Mouse (Mus musculus) forebrain, embryonic 10.5 days (tissue): ENCODE measurements at regions not wholly inside any gene's neighbourhood (a gene's known extent, or its start where the extent isn't known, plus 50 kb on each side); places are given as distances from the start of the nearest gene placed in this dataset.

ENCODE experiments used
- DNase-seq: peaks from one replicate; pipeline ENCODE4 v3.0.0-alpha.2; 2017; ENCODE audit warnings: low spot score; ENCODE audit errors: extremely low spot score
- H3K27ac ChIP-seq: fragments of 300-500 bp; sonication (generic); 2 replicates; pipeline ENCODE4 v1.5.1; 2016; ENCODE audit warnings: mild to moderate bottlenecking
- H3K27me3 ChIP-seq: fragments of 300-500 bp; sonication (generic); 2 replicates; pipeline ENCODE4 v1.6.1; 2016; ENCODE audit warnings: mild to moderate bottlenecking; ENCODE audit not compliant: poor library complexity, severe bottlenecking
- H3K36me3 ChIP-seq: fragments of 300-500 bp; sonication (generic); replicated peaks from 2 replicates; pipeline ENCODE4 v1.6.1; 2016; ENCODE audit warnings: mild to moderate bottlenecking, moderate library complexity
- H3K4me1 ChIP-seq: fragments of 300-500 bp; sonication (generic); 2 replicates; pipeline ENCODE4 v1.6.1; 2016
- H3K4me3 ChIP-seq: fragments of 300-500 bp; sonication (generic); 2 replicates; pipeline ENCODE4 v1.5.1; 2016; ENCODE audit warnings: mild to moderate bottlenecking, moderate library complexity
- H3K9me3 ChIP-seq: fragments of 300-500 bp; sonication (generic); 2 replicates; pipeline ENCODE4 v1.6.1; 2016; ENCODE audit warnings: mild to moderate bottlenecking, moderate library complexity
- WGBS: fragments of 180-500 bp; shearing (Covaris S2); methylation state at CpG from one replicate; pipeline ENCODE4 v1.1.7; 2016; 5-methylcytosine and 5-hydroxymethylcytosine counted together

- H3K27ac ChIP-seq = no peak overlapping the region
- H3K9me3 ChIP-seq = no peaks in the 10 kb centered on the region
- no peaks in the 10 kb centered on the region for H3K27me3 ChIP-seq
- 80% methylated on average over 6 of the region's 6 CpGs for WGBS
- no peak overlapping the region for H3K4me3 ChIP-seq
- DNase-seq = no peak
- no peaks in the 10 kb centered on the region for H3K36me3 ChIP-seq
- no peaks in the 10 kb centered on the region for H3K4me1 ChIP-seq
Measured at GRCm38 (mm10) chr10:16994526-16994925, 728.5 kb upstream of the Cited2 start.

DNA sequence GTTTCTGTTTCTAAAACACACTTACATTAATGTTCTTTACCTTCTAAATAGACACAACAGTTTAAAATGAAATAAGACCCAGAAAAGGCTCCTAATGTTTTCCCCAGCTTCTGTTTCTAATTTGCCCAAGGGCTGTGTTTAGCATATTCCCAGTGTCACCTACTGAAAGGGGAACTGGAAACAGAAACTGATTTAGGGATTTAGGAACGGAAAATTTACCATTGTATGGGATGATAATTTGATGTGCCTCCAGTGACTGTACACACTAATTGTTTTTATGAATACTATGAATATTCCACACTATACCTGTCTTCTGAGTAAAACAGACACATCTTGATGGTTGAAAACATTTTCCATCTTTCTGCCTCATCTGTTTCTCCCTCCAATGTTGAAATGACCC, 728.0 kb upstream of the Cited2 start:
- H3K36me3 ChIP-seq = no peaks in the 10 kb centered on the region
- no peaks in the 10 kb centered on the region for H3K27me3 ChIP-seq
- no peaks in the 10 kb centered on the region for H3K4me1 ChIP-seq
- no peak overlapping the region for H3K27ac ChIP-seq
- no peak for DNase-seq
- WGBS = 49% methylated on average over 1 of the region's 1 CpGs
- H3K9me3 ChIP-seq = no peaks in the 10 kb centered on the region
- H3K4me3 ChIP-seq = no peak overlapping the region

DNA sequence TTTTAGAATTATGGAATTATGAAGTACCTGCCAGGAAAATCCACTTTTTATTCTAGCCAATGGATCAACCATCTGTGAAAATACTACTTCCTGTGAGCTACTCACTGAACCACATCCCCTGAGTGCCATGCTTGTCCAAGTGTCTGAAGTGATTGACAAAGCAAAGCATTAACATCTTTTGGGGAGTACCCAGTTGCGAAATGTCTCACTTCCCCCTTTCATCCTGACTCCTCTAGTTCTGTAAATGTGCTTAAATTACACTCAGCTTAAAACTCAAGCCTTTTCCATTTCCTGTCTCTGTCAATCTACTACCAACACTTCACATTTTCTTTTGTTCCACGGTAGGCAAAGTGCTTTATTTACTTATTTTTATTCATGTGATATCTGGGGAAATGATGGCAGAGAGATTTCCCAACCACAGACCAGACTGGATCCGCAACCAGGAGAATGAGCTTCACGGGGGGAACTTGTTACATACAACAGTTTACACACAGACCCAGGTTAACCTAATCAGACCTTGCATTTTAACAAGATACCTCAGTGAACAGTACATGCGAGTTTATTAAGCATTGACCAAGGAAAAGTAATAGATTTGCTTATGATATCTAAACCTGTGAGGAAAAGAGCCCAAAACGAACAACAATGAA, 726.1 kb upstream of the Cited2 start:
- no peak overlapping the region for H3K4me3 ChIP-seq
- H3K27me3 ChIP-seq = no peaks in the 10 kb centered on the region
- WGBS = 88% methylated on average over 6 of the region's 6 CpGs
- no peaks in the 10 kb centered on the region for H3K4me1 ChIP-seq
- no peak for DNase-seq
- no peak overlapping the region for H3K27ac ChIP-seq
- H3K9me3 ChIP-seq = no peaks in the 10 kb centered on the region
- no peaks in the 10 kb centered on the region for H3K36me3 ChIP-seq

GRCm38 (mm10) chr10:17001320-17001719, 721.7 kb upstream of the Cited2 start:
- Histone ChIP-seq H3K4me3 (no peak overlapping the region), H3K9me3 (no peaks in the 10 kb centered on the region), H3K4me1 (no peaks in the 10 kb centered on the region), H3K36me3 (no peaks in the 10 kb centered on the region), H3K27ac (no peak overlapping the region), H3K27me3 (no peaks in the 10 kb centered on the region)
- 82% methylated on average over 8 of the region's 8 CpGs for WGBS
- DNase-seq = no peak

DNA sequence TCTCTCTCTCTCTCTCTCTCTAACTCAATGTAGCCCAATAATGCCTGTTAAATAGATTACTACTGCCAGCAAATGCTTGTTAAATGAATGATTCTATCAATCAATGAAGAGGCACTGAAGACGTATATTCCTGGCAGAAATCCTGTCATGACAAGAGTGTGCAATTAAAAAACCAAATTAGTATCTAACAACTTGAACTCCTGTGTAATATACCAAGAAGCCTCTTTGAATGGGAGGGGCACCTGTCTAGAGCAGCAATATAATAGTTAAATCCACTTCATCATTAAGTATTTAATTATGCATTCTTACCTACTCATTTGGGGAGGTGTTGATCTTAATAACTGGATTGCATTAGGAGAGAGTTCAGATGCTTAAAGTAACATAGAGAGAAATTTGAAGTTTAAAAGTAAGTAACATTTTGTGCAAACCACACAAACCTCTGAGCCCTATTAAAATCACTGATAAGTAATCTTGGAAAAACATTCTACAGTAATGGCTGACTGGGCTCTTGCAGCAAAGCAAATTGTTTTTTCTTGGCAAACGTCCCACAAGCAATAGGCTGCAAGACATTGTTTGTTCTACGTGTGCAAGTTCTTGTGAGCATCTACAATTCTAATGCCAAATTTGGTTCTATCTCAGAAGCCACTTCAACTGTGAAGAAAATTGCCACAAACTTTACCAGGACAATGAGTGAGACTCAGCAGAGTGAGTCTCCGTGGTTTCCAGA, 719.7 kb upstream of the Cited2 start:
- no peaks in the 10 kb centered on the region for H3K4me1 ChIP-seq
- no peaks in the 10 kb centered on the region for H3K36me3 ChIP-seq
- no peak overlapping the region for H3K4me3 ChIP-seq
- WGBS = 86% methylated on average over 4 of the region's 4 CpGs
- H3K27ac ChIP-seq = no peak overlapping the region
- H3K27me3 ChIP-seq = no peaks in the 10 kb centered on the region
- H3K9me3 ChIP-seq = no peaks in the 10 kb centered on the region
- DNase-seq = no peak

DNA sequence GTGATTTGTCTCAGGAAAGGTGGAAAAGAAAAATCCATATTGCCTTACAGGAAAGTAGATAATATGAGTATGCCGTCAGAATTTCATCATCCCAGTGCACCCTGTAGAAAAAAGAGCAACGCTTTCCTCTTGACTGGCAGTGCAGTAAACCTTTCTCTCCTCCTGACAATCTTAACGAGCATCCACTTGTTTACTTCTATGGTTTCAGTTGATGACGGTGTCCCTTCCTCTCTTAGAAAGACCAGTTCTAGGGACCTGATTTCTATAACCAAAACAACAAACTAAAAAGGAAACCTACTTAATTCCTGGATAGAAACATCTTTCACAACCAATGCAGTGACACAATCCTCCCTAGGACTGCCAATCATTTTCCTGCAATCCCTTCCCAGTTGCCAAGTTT, 714.3 kb upstream of the Cited2 start:
- H3K4me1 ChIP-seq = no peaks in the 10 kb centered on the region
- H3K36me3 ChIP-seq = no peaks in the 10 kb centered on the region
- whole genome bisulfite sequencing = 81% methylated on average over 4 of the region's 4 CpGs
- H3K4me3 ChIP-seq = no peak overlapping the region
- H3K27ac ChIP-seq = no peak overlapping the region
- H3K27me3 ChIP-seq = no peaks in the 10 kb centered on the region
- no peaks in the 10 kb centered on the region for H3K9me3 ChIP-seq
- DNase-seq = no peak

GRCm38 (mm10) chr10:17010047-17010446, 713.0 kb upstream of the Cited2 start:
- 89% methylated on average over 3 of the region's 3 CpGs for WGBS
- Histone ChIP-seq H3K27me3 (no peaks in the 10 kb centered on the region), H3K4me1 (no peaks in the 10 kb centered on the region), H3K27ac (no peak overlapping the region), H3K36me3 (no peaks in the 10 kb centered on the region), H3K9me3 (no peaks in the 10 kb centered on the region), H3K4me3 (no peak overlapping the region)
- DNase-seq = no peak

DNA sequence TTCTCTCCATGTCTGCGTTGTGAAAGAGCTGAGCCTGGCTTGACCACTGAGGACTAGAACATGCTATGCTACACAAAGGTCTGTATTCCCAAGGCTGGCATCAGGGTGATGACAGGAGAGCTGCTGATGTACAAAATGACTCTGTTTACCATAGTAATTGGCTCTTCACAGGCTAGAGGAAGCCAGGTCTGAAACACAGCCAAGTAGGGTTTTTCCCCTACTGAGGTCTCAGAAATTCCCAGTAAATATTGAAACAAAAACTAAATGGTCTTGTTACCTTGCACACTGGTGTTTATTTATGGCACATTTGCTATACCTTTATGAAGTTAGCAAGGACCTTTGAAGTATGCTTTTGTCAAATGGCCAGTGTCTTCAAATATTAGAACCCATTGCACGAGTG, 711.1 kb upstream of the Cited2 start:
- no peak for DNase-seq
- Histone ChIP-seq H3K27ac (no peak overlapping the region), H3K27me3 (no peaks in the 10 kb centered on the region), H3K9me3 (no peaks in the 10 kb centered on the region), H3K4me1 (no peaks in the 10 kb centered on the region), H3K36me3 (no peaks in the 10 kb centered on the region), H3K4me3 (no peak overlapping the region)
- WGBS = 94% methylated on average over 2 of the region's 2 CpGs

GRCm38 (mm10) chr10:17012541-17012975, 710.5 kb upstream of the Cited2 start:
- WGBS = 72% methylated on average over 3 of the region's 3 CpGs

DNA sequence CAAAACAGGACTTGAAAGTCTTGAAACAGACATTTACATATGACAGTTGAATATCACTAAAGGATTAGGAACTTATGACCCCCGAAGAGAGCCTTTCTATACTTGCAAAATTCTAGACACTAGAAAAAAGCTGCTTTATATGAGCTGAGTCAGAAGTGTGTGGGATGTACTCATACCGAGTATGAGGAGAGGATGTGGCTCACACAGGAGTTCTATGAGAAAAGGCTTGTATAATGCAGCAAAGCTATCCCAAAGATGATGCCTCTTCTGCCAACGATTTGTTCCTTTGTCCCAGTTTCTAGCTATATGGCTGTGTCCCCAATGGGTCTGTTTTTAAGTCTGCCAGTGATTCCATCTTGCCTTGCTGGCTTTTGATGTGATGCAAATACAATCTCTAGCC, 708.2 kb upstream of the Cited2 start:
- no peaks in the 10 kb centered on the region for H3K36me3 ChIP-seq
- H3K4me3 ChIP-seq = no peak overlapping the region
- H3K4me1 ChIP-seq = no peaks in the 10 kb centered on the region
- no peak for DNase-seq
- 94% methylated on average over 3 of the region's 3 CpGs for WGBS
- no peaks in the 10 kb centered on the region for H3K27me3 ChIP-seq
- no peak overlapping the region for H3K27ac ChIP-seq
- no peaks in the 10 kb centered on the region for H3K9me3 ChIP-seq

More at GRCm38 (mm10) chr10:17012541-17012975, 710.5 kb upstream of the Cited2 start:
- DNase-seq = no peak
- Histone ChIP-seq H3K4me1 (no peaks in the 10 kb centered on the region), H3K27me3 (no peaks in the 10 kb centered on the region), H3K36me3 (no peaks in the 10 kb centered on the region), H3K4me3 (no peak overlapping the region), H3K9me3 (no peaks in the 10 kb centered on the region), H3K27ac (no peak overlapping the region)

GRCm38 (mm10) chr10:17016854-17017253, 706.2 kb upstream of the Cited2 start:
- no peaks in the 10 kb centered on the region for H3K36me3 ChIP-seq
- H3K9me3 ChIP-seq = no peaks in the 10 kb centered on the region
- H3K4me3 ChIP-seq = no peak overlapping the region
- 82% methylated on average over 4 of the region's 4 CpGs for WGBS
- DNase-seq = no peak
- H3K4me1 ChIP-seq = no peaks in the 10 kb centered on the region
- H3K27ac ChIP-seq = no peak overlapping the region
- H3K27me3 ChIP-seq = no peaks in the 10 kb centered on the region

GRCm38 (mm10) chr10:17022216-17023158, 700.5 kb upstream of the Cited2 start:
- Histone ChIP-seq H3K27ac (no peak overlapping the region), H3K4me1 (peaks cover 17% of the 10 kb centered on the region), H3K36me3 (no peaks in the 10 kb centered on the region), H3K27me3 (no peaks in the 10 kb centered on the region), H3K4me3 (no peak overlapping the region), H3K9me3 (no peaks in the 10 kb centered on the region)
- DNase-seq = no peak
- 91% methylated on average over 5 of the region's 5 CpGs for WGBS
